Comparison of ENCODE assay signal across 7 mouse cellular contexts in the genomic region with DNA sequence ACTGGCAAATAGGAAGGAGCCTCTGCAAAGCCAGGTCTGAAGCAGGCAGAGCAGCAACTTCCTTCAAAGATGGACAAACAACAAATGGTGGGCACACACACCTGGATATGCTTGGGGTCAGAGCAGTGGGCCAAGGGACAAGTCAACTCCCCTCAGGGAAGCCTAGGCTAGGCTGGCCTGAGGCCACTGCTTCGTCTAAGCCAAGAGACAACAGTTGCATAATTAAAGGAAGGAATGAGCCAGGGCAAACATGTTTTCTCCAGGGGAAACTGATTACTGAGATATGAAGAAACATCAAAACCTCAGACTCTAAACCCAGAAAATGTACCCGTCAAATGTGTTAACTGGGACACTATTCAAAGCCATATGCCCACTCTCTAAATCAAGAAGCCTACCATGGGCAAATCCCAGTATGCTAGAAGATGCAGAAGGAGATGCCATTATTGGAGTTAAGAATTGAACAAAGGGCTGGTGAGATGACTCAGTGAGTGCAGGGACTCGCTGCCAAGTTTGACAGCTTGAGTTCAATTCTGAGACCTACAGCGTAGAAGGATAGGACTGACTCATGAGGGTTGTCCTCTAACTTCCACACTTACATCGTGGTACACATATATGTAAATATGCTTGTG.
A peak's percentile ranks its signal among the peaks of the same experiment; 100 is the strongest.
DNase-seq lines count a peak whose midpoint lies in the region; ATAC-seq lines count a peak whose summit lies in the region.

No protein-coding gene starts in this region.

- DNase-seq in right cerebral cortex, adult 18-20 months = peak; percentile 74
- no peak for DNase-seq in right cerebral cortex, postnatal 4 days
- peak; percentile 68 to 81 for DNase-seq in cerebellum, postnatal 25 days
- DNase-seq in left cerebral cortex, adult 8-10 months (ENCODE audit: low spot score in 2 of 2) = peak; percentile 24 to 60
- DNase-seq in telencephalon, adult 2 months (ENCODE audit: low read depth, low spot score) = peak; percentile 68
- no peak for DNase-seq in ovary, postnatal 10 days (ENCODE audit: low spot score)

- no peak for ATAC-seq in erythroid progenitor cell, adult 5-6 weeks (replicated peaks; ENCODE audit: low FRiP score, poor library complexity, severe bottlenecking)

Comparison
In these comparisons a context has a peak if more than half of its experiments do, and no peak if none do; other contexts are left out.
1. DNase-seq: peak in right cerebral cortex, adult 18-20 months (single experiment), cerebellum, postnatal 25 days (2 of 2), left cerebral cortex, adult 8-10 months (2 of 2) and telencephalon, adult 2 months (single experiment); none in right cerebral cortex, postnatal 4 days (single experiment) and ovary, postnatal 10 days (single experiment).